Mouse (Mus musculus) heart, embryonic 11.5 days (tissue): ENCODE measurements at regions not wholly inside any gene's neighbourhood (a gene's known extent, or its start where the extent isn't known, plus 50 kb on each side); places are given as distances from the start of the nearest gene placed in this dataset.

Experiments used
- ATAC-seq: fragments of 200-750 bp; cut with Nextera tagmentation; replicated peaks from 2 replicates; pipeline ENCODE4 v1.8.0; 2017; ENCODE audit warnings: moderate library complexity; ENCODE audit not compliant: insufficient number of reproducible peaks, low FRiP score, low TSS enrichment
- H3K27ac ChIP-seq: fragments of 300-500 bp; sonication (generic); 2 replicates; pipeline ENCODE4 v1.5.1; 2014; ENCODE audit warnings: mild to moderate bottlenecking, low read depth, low read length
- H3K27me3 ChIP-seq: fragments of 300-500 bp; sonication (generic); 2 replicates; pipeline ENCODE4 v1.6.1; 2014; ENCODE audit warnings: mild to moderate bottlenecking, low read length, mixed read lengths; ENCODE audit not compliant: control insufficient read depth, insufficient read depth
- H3K36me3 ChIP-seq: fragments of 300-500 bp; sonication (generic); 2 replicates; pipeline ENCODE4 v1.6.1; 2014; ENCODE audit warnings: mild to moderate bottlenecking, low read length, moderate library complexity, mixed read lengths; ENCODE audit not compliant: control insufficient read depth, insufficient read depth
- H3K4me1 ChIP-seq: fragments of 300-500 bp; sonication (generic); 2 replicates; pipeline ENCODE4 v1.6.1; 2014; ENCODE audit warnings: low read length; ENCODE audit not compliant: control insufficient read depth, insufficient read depth
- H3K4me2 ChIP-seq: fragments of 300-500 bp; sonication (generic); 2 replicates; pipeline ENCODE4 v1.6.1; 2014; ENCODE audit warnings: mild to moderate bottlenecking, moderate library complexity
- H3K4me3 ChIP-seq: fragments of 300-500 bp; sonication (generic); 2 replicates; pipeline ENCODE4 v1.5.1; 2014; ENCODE audit warnings: low read depth, low read length
- H3K9ac ChIP-seq: fragments of 300-500 bp; sonication (generic); 2 replicates; pipeline ENCODE4 v1.6.1; 2014; ENCODE audit warnings: mild to moderate bottlenecking, low read depth, low read length, moderate library complexity
- H3K9me3 ChIP-seq: fragments of 300-500 bp; sonication (generic); replicated peaks from 2 replicates; pipeline ENCODE4 v1.6.1; 2016; ENCODE audit warnings: low read length; ENCODE audit not compliant: control insufficient read depth
- WGBS: fragments of 180-500 bp; shearing (Covaris S2); extraction: QIAGEN DNeasy Blood & Tissue Kit; methylation state at CpG from one replicate; pipeline ENCODE4 v1.1.7; 2014; ENCODE audit not compliant: insufficient replicate concordance; 5-methylcytosine and 5-hydroxymethylcytosine counted together

GRCm38 (mm10) chr1:183956391-183956790 lies 56.7 kb upstream of the Dusp10 start:
- Histone ChIP-seq H3K4me3 (no peak overlapping the region), H3K4me1 (no peaks in the 10 kb centered on the region), H3K36me3 (no peaks in the 10 kb centered on the region), H3K9ac (no peak overlapping the region), H3K27me3 (no peaks in the 10 kb centered on the region), H3K27ac (no peak overlapping the region), H3K9me3 (no peaks in the 10 kb centered on the region), H3K4me2 (no peak overlapping the region)
- ATAC-seq = no peak
- 67% methylated on average over 3 of the region's 3 CpGs for WGBS

DNA sequence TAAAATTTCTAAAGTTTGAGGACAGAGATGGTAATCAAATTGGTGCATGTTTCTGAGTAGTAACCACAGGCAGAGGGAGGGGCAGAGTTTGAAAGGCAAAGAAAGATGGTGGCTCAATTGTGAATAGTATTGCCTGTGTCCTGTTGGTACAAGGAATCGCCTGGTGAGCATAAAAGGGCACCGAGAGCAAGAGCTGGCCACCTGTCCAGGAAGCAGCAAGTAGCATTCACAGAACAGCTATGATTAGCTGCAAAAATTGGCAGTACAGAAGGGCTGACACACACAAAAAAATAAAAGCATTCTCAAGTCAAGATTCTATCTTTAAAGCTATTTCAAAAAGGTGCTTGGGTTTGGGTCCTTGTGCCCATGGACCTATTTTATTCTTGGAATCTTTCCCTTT lies 51.7 kb upstream of the Dusp10 start:
- H3K27me3 ChIP-seq = no peaks in the 10 kb centered on the region
- H3K9ac ChIP-seq = no peak overlapping the region
- WGBS = 72% methylated on average over 2 of the region's 2 CpGs
- ATAC-seq = no peak
- no peak overlapping the region for H3K27ac ChIP-seq
- H3K4me2 ChIP-seq = no peak overlapping the region
- no peaks in the 10 kb centered on the region for H3K4me1 ChIP-seq
- H3K36me3 ChIP-seq = no peaks in the 10 kb centered on the region
- H3K4me3 ChIP-seq = no peak overlapping the region
- H3K9me3 ChIP-seq = no peaks in the 10 kb centered on the region

GRCm38 (mm10) chr1:183962486-183962885 lies 50.6 kb upstream of the Dusp10 start:
- H3K27ac ChIP-seq = no peak overlapping the region
- H3K4me2 ChIP-seq = no peak overlapping the region
- no peaks in the 10 kb centered on the region for H3K36me3 ChIP-seq
- H3K4me1 ChIP-seq = no peaks in the 10 kb centered on the region
- H3K27me3 ChIP-seq = no peaks in the 10 kb centered on the region
- no peak overlapping the region for H3K4me3 ChIP-seq
- 81% methylated on average over 2 of the region's 2 CpGs for WGBS
- H3K9me3 ChIP-seq = no peaks in the 10 kb centered on the region
- no peak overlapping the region for H3K9ac ChIP-seq
- no peak for ATAC-seq

DNA sequence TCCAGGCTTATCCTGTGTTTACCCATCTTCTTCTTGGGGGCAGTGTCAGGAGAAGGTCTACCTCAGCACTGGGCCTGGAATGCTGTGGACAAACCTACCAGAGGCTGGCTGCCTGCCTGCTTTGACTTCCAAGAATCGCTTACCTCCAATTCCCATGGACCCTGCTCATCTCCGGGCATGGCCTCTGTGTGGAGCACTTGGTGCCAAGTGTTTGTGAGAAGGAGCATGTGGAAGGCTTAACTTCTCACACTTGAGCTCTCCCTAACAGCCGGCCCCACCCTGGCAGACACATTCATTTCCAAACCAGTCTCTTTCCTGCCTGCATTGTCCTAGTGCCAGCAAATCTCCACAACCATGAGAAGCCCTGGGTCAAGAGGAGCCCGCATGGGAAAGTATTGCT lies 49.8 kb upstream of the Dusp10 start:
- no peak for ATAC-seq
- Histone ChIP-seq H3K9ac (no peak overlapping the region), H3K4me2 (no peak overlapping the region), H3K4me3 (no peak overlapping the region), H3K9me3 (no peaks in the 10 kb centered on the region), H3K4me1 (no peaks in the 10 kb centered on the region), H3K27me3 (no peaks in the 10 kb centered on the region), H3K36me3 (no peaks in the 10 kb centered on the region), H3K27ac (no peak overlapping the region)
- 76% methylated on average over 4 of the region's 4 CpGs for WGBS
